Mouse (Mus musculus) NIH3T3 (cell line): ENCODE data around the gene Mrps22.

Experiments
- DNase-seq: peaks from one replicate; pipeline ENCODE4 v3.0.0-alpha.2; 2012; ENCODE audit warnings: low read depth

Gene Mrps22

DNA sequence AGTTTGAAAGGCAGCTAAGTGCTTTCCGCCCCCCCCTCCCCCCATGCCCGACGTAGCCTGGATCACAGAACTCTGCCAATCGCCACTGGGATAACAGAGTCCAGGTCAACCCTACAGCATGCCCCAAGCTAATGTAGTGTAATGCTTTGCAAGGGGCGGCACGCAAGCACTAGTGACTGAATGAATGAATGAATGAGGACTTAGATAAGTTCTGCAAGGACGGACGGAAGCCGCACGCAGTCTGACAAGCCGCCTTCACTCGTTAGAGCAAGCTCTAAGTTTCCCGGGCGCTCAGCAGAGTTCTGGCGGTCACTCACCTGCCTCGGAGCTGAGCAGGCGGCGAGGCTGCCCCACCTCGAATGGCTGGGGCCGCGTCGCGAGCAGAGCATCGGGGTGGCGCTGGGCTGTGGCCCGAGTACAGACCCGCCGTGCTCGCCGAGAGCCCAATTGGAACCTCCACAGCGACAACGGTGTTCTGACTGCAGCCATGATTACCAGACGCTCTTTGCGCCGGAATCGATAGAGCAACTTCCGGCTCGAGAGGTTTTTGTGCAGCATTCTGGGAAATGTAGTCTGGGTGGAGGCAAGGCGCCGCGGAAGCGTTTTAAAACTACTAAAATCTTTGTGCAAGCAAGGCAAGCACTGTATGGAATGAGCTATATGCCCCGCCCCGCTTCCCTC lies at the start of gene Mrps22:
Gene Mrps22 (minus strand): TSS at position 505 of the 681 bp plus-strand sequence.
- DNase-seq: peak; percentile 86

GRCm38 (mm10) chr9:98650547-98650946 lies 49.1 kb upstream of the Mrps22 start:
- no peak for DNase-seq

- no peak for DNase-seq
Observed at GRCm38 (mm10) chr9:98647418-98647817, 46.0 kb upstream of the Mrps22 start.

- peak; percentile 81 for DNase-seq
Observed at GRCm38 (mm10) chr9:98645750-98646149, 44.3 kb upstream of the Mrps22 start.

DNA sequence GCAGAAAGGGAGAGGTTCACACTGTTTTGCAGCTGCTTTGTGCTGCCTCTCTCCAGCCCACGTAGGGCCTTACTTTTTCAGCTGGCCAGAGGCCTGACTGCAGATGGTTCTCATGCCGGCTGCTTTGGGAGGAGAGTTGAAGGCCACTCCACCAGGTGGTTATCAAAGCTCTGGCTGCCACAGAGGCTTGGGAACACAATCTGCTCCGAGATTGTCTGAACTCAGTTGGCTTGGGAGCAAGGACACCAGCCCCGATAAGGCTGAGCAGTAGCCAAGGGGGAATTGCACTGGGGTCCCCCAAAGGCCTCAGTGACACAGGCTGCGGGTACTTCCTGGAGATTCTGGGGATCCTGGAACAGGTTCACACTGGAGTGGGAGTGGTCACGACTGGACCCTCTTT lies 40.7 kb upstream of the Mrps22 start:
- no peak for DNase-seq

GRCm38 (mm10) chr9:98633287-98634162 lies 32.1 kb upstream of the Mrps22 start:
- DNase-seq: no peak

DNA sequence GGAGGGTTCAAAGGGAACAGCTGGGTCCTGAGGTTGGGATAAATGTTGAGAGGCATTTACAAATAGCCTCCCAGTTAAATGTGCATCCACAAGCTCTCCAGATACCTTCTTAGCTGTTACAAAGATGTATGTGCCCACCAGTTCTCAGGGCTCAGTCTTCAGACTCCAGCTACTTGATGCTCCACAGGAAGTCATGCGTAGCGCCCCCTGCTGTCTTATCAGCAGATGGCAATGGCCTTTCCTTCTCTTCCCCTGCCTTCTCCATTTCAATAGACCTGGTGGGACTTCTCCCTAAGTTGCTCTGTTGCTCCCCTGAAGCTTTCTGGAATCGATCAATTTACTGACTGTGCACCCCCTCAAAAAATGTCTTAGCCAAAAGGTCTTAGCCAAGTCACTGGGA lies 27.0 kb upstream of the Mrps22 start:
- DNase-seq: peak; percentile 5

DNA sequence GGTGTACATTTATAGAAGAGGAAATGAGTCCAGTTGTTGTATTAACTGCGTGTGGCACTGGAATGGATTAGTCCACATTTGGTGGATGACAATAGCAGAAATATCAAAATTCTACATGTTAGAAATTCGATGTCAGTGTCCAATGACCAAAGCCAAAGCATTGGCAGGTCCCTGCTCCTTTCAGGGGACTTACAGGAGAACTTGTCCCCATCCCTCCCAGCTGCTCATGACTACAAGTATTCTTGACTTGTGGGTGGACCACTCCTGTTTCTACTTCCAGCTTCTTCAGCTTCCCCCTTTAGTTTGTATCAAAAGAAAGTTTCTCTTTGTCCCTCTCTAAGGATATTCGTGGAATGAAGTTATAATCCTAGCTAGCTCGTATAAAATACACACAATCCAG lies 3.4 kb upstream of the Mrps22 start:
- no peak for DNase-seq

GRCm38 (mm10) chr9:98601837-98602359 lies 438 bp upstream of the Mrps22 start:
- no peak for DNase-seq

DNA sequence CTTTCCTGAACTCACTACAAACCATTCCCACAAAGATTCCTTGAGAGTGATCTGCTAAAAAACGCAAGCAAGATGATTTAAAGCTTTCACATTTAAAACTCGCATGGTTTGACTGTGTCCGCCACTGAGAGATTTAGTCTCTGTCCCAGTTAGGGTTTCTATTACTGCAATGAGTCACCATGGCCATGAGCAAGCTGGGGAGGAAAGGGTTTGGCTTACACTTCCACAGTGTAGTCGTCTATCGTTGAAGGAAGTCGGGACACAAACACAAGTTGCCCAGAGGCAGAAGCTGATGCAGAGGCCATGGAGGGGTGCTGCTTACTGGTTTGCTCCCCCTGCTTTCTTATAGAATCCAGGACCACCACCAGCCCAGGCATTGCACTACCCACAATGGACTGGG lies 1.4 kb downstream of the Mrps22 start:
- DNase-seq: peak; percentile 7

GRCm38 (mm10) chr9:98583852-98584251 lies 17.6 kb downstream of the Mrps22 start:
- DNase-seq: peak; percentile 38

DNA sequence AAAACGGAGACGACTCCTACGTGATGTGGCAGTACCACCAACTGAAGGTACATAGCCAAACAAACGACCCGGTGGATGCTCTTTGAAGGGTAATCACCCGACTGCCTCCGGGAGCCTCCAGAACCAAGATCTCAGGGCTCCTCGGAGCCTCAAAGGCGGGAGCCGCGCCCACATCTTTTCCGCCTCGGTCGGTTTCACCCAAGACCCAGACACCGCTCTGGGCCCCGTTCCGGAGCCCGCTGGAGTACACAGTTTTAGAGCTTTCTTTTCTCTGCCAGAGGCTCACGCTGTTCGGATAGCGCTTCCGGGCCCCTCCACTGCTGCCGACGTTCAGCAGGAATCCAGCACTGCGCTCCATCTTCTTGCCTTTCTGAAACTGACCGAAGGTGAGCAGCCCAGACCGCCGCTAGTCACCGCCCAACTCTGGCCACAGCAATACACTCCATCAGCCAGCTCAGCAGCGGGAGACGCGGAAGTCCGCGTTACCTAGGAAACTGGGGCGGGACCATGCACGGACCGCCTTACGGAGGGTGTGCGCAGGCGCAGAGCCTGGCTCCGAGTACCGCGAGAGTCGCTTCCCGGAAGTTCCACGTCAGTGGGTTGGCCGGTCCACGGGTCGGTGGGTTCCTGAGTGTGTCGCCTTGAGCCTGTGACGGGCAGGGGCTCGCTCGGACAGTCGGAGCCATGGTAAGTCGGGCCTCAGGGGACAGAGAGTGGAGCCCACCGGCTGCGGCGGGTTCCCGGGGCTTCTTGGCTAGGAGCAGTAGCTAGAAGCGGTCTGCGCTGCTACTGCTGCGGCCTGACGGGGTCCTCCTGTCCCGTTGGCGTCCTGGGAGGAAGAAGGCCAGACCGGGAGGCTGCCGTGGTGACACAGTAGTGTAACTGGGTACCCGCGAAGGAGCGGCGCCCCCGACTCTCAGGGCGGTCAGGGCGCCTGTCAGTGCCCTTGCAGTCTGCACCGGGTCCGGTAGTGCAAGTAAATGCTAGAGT lies 38.0 kb downstream of the Mrps22 start, which contains the start of gene Copb2:
Gene Copb2 (plus strand): TSS at position 585 of the 990 bp plus-strand sequence.
- DNase-seq: peak; percentile 98

- no peak for DNase-seq
Observed at GRCm38 (mm10) chr9:98544042-98544441, 57.4 kb downstream of the Mrps22 start.
